Mouse (Mus musculus) retina, embryonic 14.5 days (tissue): Measurements from ENCODE around the gene Hnrnpk.
"Not testable (repeated sequence)": the region's sequence is repeated elsewhere in the genome, so short reads cannot be mapped to it uniquely, and the experiment has no call there.

Source experiments
- DNase-seq: peaks from one replicate; pipeline ENCODE4 v3.0.0-alpha.2; 2015; ENCODE audit warnings: low spot score

The Hnrnpk gene

DNA sequence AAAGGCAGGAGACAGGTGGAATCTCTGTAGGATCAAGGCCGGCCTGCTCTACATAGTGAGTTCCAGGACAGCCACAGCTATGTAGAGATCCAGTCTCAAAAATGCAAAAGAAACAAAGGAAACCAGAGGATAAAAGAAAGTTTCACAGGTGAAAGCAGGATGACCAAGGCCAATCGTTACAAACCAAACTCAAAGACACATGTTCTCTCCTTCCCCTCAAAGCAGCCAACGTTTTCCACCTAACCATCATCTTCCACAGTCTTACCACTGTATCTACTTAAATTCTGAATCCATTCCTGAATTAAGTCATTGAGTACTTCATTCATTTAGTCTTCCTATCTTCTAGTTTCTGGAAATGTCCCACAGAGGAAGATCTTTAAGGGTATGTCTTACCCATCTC lies 14.8 kb downstream of the Hnrnpk start:
- DNase-seq, result no peak

GRCm38 (mm10) chr13:58387948-58388347 lies 15.2 kb downstream of the Hnrnpk start:
- peak; percentile 83 for DNase-seq

DNA sequence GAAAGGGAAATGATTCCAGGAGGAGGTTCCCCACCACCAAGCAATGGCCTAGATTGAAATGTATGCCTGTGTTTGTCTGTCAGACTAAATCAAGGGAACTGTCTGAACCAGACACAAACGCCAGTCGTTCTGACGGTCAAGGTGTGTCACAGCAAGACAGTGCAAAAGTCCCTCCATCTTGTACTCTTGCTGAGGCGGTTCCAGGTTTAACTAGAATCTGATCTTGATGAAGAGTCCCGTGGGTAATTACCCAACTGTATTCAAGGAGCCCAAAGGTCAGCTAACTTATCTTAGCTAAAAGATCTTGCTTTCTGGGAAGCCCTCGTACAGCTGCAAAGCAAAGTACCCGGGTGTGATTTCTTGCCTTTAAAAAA lies 17.6 kb downstream of the Hnrnpk start:
- DNase-seq, result no peak

DNA sequence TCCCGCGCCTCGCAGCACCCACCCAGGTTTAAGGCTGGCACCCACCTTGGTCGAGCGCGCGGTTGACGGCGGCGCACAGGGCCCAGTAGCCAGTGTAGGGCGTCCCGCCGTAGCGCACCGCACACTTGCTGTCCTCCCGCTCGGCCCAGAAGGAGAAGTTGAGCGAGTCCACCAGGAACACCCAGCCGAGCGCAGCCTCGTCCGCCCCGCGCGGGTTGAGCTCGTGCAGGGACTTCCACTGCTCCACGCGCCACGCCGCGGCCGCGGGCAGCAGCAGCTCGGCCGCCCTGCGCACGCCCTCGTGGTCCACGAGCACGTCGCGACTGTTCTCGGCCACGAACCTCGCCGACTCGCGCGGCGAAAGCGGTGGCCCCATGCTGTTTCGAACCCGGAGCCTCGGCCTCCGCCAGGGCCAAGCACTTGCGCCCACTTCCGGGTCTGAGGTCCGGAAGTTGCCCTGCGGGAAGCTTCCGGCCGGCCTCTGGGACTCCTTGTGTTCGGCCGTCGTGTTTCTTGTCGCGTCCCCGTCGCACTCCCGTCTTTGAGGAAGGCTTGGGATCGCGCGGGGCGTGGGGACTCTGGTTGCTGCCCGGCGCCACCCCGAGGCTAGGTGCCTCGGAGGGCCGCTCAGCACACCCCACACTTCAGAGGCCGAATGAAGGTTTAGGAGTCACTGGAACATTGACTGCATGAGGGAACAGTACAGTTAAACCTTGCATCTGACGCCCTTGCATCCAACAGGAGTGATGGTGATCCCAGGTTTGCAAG lies 18.2 kb downstream of the Hnrnpk start, which contains the start of gene 2210016F16Rik:
Gene 2210016F16Rik (minus strand): TSS at position 447 of the 768 bp plus-strand sequence.
- peak; percentile 75 for DNase-seq

DNA sequence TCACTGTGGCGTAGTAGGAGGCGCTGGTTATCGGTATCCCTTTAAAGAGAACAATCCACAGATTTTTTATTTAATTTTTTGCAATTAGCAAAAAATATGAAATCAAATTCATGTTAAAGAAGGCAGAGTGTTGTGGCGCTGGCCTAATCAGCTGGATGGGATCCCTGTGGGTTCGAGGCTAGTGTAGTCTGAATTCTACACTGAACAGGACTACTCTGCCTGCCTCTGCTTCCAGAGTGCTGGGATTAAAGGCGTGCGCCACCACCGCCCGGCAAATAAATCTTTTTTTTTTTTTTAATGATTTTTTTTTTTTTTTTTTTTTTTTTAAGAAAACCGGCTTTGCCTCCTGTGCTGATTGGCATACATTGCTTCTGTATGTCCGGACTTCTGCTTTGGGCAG lies 18.8 kb downstream of the Hnrnpk start:
- DNase-seq, result no peak

DNA sequence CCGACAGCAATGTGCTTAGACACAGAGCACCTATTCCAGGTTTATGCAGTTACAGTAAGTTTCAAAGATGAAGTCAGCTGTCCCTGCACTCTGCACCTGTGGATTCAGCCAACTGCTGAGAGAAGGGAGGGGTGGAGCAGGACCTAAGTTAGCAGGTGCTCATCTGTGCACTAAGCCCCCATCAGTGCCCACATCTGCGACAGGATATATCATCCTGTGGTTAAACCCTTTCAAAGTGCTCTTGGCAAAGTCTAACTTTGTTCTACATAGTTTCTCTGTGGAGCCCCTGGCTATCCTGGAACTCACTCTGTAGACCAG lies 30.0 kb downstream of the Hnrnpk start:
- no peak for DNase-seq

DNA sequence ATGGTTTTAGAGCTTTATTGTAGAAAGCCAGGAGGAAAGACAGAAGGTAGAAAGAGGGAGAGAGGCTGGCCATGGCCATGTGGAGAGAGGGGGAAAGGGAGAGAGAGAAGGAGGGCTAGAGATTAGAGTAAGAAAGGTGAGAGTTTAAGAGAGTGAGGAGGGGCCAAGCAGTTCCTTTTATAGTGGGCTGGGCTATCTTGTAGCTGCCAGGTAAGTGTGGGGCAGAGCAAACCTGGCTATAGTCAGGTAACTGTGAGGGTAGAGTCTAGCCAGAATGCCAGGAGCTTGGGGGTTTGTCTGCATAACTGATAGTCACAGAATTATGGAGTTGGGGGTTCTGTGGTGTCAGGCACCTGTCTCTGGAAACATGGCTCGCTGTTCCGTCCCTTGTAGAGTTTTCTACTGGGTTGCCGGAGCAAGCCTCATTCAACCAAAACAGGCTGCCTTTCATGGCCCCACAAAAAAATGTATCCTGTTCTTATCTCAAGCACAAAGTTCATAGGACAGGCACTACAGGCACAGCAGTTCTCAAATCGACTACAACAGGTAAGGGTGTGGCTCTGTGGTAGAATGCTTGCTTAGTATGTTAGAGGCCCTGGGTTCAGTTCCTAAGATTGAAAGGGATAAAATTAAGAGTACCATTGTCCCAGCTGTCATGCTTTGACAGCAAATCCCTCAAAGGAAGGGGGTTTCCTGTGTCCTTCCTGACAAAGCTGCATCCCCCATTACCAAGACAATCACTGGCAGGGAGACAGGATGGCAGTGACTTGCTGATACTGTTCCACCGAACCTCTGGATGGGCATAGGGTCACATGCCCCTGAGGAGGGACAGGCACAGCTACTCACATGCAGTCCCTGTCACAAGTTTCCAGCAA lies 30.6 kb downstream of the Hnrnpk start:
- no peak for DNase-seq

- DNase-seq, result no peak
These were observed 34.3 kb downstream of the Hnrnpk start for GRCm38 (mm10) chr13:58368835-58369234.

- no peak for DNase-seq
These were observed 35.5 kb downstream of the Hnrnpk start for GRCm38 (mm10) chr13:58367641-58368040.

- DNase-seq, result no peak
These were observed 36.8 kb downstream of the Hnrnpk start for GRCm38 (mm10) chr13:58366373-58366772.

DNA sequence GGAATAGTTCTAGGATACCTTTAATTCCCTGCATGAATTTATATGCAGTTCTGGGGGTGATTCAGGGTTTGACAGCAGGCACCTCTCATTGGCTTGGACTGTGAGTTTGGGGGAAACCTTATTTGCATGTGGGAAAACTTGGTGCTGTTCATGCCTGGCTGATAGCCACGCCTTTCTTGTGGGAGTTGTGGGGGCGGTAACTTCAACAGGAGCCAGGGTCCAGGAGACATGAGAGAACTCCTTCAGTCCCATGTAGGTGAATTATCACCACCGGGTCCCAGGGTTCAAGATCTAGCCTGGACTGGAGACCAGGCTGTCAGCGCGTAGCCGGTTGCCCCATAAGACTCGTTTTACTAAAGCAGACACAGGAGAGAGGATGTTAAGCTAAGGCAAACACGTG lies 38.0 kb downstream of the Hnrnpk start:
- DNase-seq, result not testable (repeated sequence)

DNA sequence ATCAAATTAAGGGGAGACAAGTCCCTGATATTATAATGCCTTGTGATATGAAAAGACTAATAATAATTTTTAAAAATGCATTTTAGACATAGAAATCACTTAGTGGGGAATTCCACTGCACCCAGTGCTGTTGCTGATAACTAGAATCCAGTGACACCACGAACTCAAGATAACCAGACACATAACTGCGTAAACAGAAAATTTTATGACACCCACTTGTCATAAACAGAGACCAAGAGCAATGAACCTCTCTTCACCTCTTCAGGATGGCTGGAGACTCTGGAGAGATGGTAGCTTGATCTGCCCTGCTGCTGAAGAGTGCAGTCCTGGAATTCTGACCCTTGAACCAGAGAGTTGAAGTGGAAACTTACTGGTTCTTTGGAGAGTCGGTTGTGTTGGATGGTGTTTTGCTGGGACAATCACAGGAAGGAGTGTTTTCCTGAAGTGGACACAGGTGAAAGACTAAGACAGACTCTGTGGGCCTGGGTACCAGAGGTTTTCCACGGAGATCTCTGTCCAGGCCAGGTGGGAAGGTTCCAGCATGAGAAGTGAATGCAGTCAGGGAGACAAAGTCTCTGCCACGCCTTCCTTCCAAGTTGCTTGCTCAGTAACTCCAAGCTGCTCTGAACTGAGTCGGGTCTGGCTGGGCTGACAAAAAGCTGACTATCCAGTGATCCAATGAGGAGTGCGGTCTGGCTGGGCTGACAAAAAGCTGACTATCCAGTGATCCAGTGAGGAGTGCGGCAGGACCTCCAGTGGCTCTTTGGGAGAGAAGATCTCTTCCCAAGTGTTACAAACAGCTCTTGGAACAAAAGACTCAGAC lies 38.6 kb downstream of the Hnrnpk start:
- DNase-seq, result no peak

GRCm38 (mm10) chr13:58359304-58359653 lies 43.9 kb downstream of the Hnrnpk start:
- no peak for DNase-seq

GRCm38 (mm10) chr13:58358629-58359303 lies 44.4 kb downstream of the Hnrnpk start, which contains the start of gene Kif27:
Gene Kif27 (minus strand): TSS chr13:58359122.
- peak; percentile 87 for DNase-seq

- no peak for DNase-seq
These were observed 50.1 kb downstream of the Hnrnpk start for GRCm38 (mm10) chr13:58352996-58353395.

GRCm38 (mm10) chr13:58350606-58351005 lies 52.5 kb downstream of the Hnrnpk start:
- no peak for DNase-seq

DNA sequence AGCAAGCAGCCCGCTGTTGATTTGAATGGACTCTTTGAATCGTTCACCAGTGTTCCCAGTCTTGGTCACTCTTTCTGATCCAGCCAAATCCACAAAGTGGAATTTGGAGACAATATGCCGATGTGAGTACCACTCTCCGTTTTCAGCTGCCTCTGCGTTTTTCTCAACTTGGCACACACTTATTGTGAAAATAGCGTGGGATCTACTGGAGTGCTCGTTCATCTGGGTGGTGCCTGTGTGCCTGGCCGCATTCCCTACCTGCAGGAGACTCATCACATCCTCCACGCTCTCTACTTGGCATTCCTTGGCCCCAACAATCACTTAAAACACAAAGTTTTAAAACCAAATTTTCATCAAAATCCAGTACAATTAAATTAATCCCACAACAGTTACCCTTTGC lies 58.6 kb downstream of the Hnrnpk start:
- DNase-seq, result no peak
